Mouse (Mus musculus) midbrain, embryonic 10.5 days (tissue): ENCODE results near the gene 4833427G06Rik. TPM values are rescaled to one million over a fixed set of nuclear protein-coding genes. Genes with fewer than 3 reads are reported as not detected.
A peak's percentile ranks its signal among the peaks of the same experiment; 100 is the strongest.

ENCODE experiments used
- DNase-seq: peaks from one replicate; pipeline ENCODE4 v3.0.0-alpha.2; 2017; ENCODE audit warnings: low spot score
- H3K27ac ChIP-seq: fragments of 300-500 bp; sonication (generic); replicated peaks from 2 replicates; pipeline ENCODE4 v1.5.1; 2016; ENCODE audit warnings: mild to moderate bottlenecking
- H3K27me3 ChIP-seq: fragments of 300-500 bp; sonication (generic); 2 replicates; pipeline ENCODE4 v1.6.1; 2016; ENCODE audit warnings: low read depth, mild to moderate bottlenecking; ENCODE audit not compliant: poor library complexity, severe bottlenecking
- H3K36me3 ChIP-seq: fragments of 300-500 bp; sonication (generic); 2 replicates; pipeline ENCODE4 v1.6.1; 2016; ENCODE audit warnings: mild to moderate bottlenecking, moderate library complexity
- H3K4me1 ChIP-seq: fragments of 300-500 bp; sonication (generic); 2 replicates; pipeline ENCODE4 v1.6.1; 2016
- H3K4me3 ChIP-seq: fragments of 300-500 bp; sonication (generic); 2 replicates; pipeline ENCODE4 v1.5.1; 2016; ENCODE audit warnings: mild to moderate bottlenecking, moderate library complexity
- H3K9me3 ChIP-seq: fragments of 300-500 bp; sonication (generic); replicated peaks from 2 replicates; pipeline ENCODE4 v1.6.1; 2016; ENCODE audit warnings: mild to moderate bottlenecking
- whole genome bisulfite sequencing: fragments of 180-500 bp; shearing (Covaris S2); methylation state at CpG from one replicate; pipeline ENCODE4 v1.1.7; 2016; 5-methylcytosine and 5-hydroxymethylcytosine counted together
- polyA plus RNA-seq: library from polyadenylated mRNA; unstranded; fragments of >200 nt; fragmentation: Nextera tagmentation; extraction: Ambion mirVana; gene quantifications from 2 replicates; pipeline ENCODE4 v1.2.1, GENCODE M21; 2016

Gene 4833427G06Rik
- polyA plus RNA-seq, 1 experiment from 2014 or later, result not detected

GRCm38 (mm10) chr9:51103808-51104514 is 2.1 kb upstream of the 4833427G06Rik start:
- H3K4me3 ChIP-seq, result peak overlapping the region; percentile 75
- peaks cover 24% of the 10 kb centered on the region for H3K4me1 ChIP-seq
- H3K36me3 ChIP-seq, result no peaks in the 10 kb centered on the region
- H3K27me3 ChIP-seq, result peaks cover 42% of the 10 kb centered on the region
- peak overlapping the region; percentile 87 for H3K27ac ChIP-seq
- H3K9me3 ChIP-seq, result no peaks in the 10 kb centered on the region
- WGBS, result 12% methylated on average over 30 of the region's 30 CpGs
- DNase-seq, result peak; percentile 80

GRCm38 (mm10) chr9:51102963-51103807 is 1.3 kb upstream of the 4833427G06Rik start:
- Histone ChIP-seq H3K27me3 (peaks cover 42% of the 10 kb centered on the region), H3K9me3 (no peaks in the 10 kb centered on the region), H3K27ac (peak overlapping the region; percentile 87), H3K4me1 (peaks cover 24% of the 10 kb centered on the region), H3K4me3 (peak overlapping the region; percentile 75), H3K36me3 (no peaks in the 10 kb centered on the region)
- 1% methylated on average over 44 of the region's 44 CpGs for WGBS
- peak; percentile 71 for DNase-seq

GRCm38 (mm10) chr9:51096306-51096705 is 5.6 kb downstream of the 4833427G06Rik start:
- 60% methylated on average over 2 of the region's 2 CpGs for WGBS
- Histone ChIP-seq H3K4me3 (no peak overlapping the region), H3K4me1 (no peaks in the 10 kb centered on the region), H3K27me3 (peaks cover 11% of the 10 kb centered on the region), H3K9me3 (no peaks in the 10 kb centered on the region), H3K27ac (no peak overlapping the region), H3K36me3 (no peaks in the 10 kb centered on the region)
- no peak for DNase-seq

GRCm38 (mm10) chr9:51093697-51094096 is 8.2 kb downstream of the 4833427G06Rik start:
- H3K4me3 ChIP-seq, result no peak overlapping the region
- no peak overlapping the region for H3K27ac ChIP-seq
- H3K36me3 ChIP-seq, result no peaks in the 10 kb centered on the region
- no peaks in the 10 kb centered on the region for H3K9me3 ChIP-seq
- H3K4me1 ChIP-seq, result no peaks in the 10 kb centered on the region
- no peak for DNase-seq
- WGBS, result 77% methylated on average over 5 of the region's 5 CpGs
- H3K27me3 ChIP-seq, result no peaks in the 10 kb centered on the region

GRCm38 (mm10) chr9:51081614-51082013 is 20.3 kb downstream of the 4833427G06Rik start:
- no peak for DNase-seq
- H3K27ac ChIP-seq, result no peak overlapping the region
- H3K36me3 ChIP-seq, result no peaks in the 10 kb centered on the region
- H3K4me3 ChIP-seq, result no peak overlapping the region
- WGBS, result 86% methylated on average over 5 of the region's 5 CpGs
- peaks cover 8% of the 10 kb centered on the region for H3K4me1 ChIP-seq
- H3K27me3 ChIP-seq, result no peaks in the 10 kb centered on the region
- H3K9me3 ChIP-seq, result no peaks in the 10 kb centered on the region

GRCm38 (mm10) chr9:51076979-51077315 is 24.9 kb downstream of the 4833427G06Rik start, which contains the start of gene Layn:
Layn (minus strand) TSS chr9:51077094.
- DNase-seq, result peak; percentile 72
- Histone ChIP-seq H3K27ac (peak within 1 kb of the TSS; percentile 65), H3K9me3 (no peaks in the 10 kb centered on the region), H3K27me3 (peaks cover 11% of the 10 kb centered on the region; the same call in 1 of the 2 replicates), H3K36me3 (no peaks in the 10 kb centered on the region), H3K4me3 (peak within 1 kb of the TSS; percentile 60), H3K4me1 (peaks cover 20% of the 10 kb centered on the region)
- under 1% methylated on average over 14 of the region's 14 CpGs for WGBS

GRCm38 (mm10) chr9:51076300-51076978 is 25.4 kb downstream of the 4833427G06Rik start:
- H3K4me3 ChIP-seq, result peak overlapping the region; percentile 60
- H3K27ac ChIP-seq, result peak overlapping the region; percentile 65
- no peaks in the 10 kb centered on the region for H3K36me3 ChIP-seq
- peaks cover 11% of the 10 kb centered on the region; the same call in 1 of the 2 replicates for H3K27me3 ChIP-seq
- WGBS, result under 1% methylated on average over 17 of the region's 17 CpGs
- peak; percentile 35 for DNase-seq
- peaks cover 20% of the 10 kb centered on the region for H3K4me1 ChIP-seq
- H3K9me3 ChIP-seq, result no peaks in the 10 kb centered on the region

- Histone ChIP-seq H3K36me3 (no peaks in the 10 kb centered on the region), H3K27ac (peak overlapping the region; percentile 13; the same call in 1 of the 2 replicates), H3K4me1 (peaks cover 20% of the 10 kb centered on the region), H3K4me3 (peak overlapping the region; percentile 60), H3K27me3 (peaks cover 11% of the 10 kb centered on the region; the same call in 1 of the 2 replicates), H3K9me3 (no peaks in the 10 kb centered on the region)
- 22% methylated on average over 3 of the region's 3 CpGs for WGBS
- DNase-seq, result no peak
These were observed 26.1 kb downstream of the 4833427G06Rik start for GRCm38 (mm10) chr9:51075780-51076179.

- Histone ChIP-seq H3K4me3 (no peak overlapping the region), H3K4me1 (peaks cover 4% of the 10 kb centered on the region), H3K27me3 (peaks cover 11% of the 10 kb centered on the region; the same call in 1 of the 2 replicates), H3K9me3 (no peaks in the 10 kb centered on the region), H3K27ac (no peak overlapping the region), H3K36me3 (no peaks in the 10 kb centered on the region)
- no peak for DNase-seq
- WGBS, result 87% methylated on average over 4 of the region's 4 CpGs
These were observed 31.1 kb downstream of the 4833427G06Rik start for GRCm38 (mm10) chr9:51070801-51071200.

GRCm38 (mm10) chr9:51068202-51068601 is 33.7 kb downstream of the 4833427G06Rik start:
- no peak overlapping the region for H3K4me3 ChIP-seq
- no peaks in the 10 kb centered on the region for H3K9me3 ChIP-seq
- 88% methylated on average over 3 of the region's 3 CpGs for WGBS
- no peaks in the 10 kb centered on the region for H3K4me1 ChIP-seq
- H3K27ac ChIP-seq, result no peak overlapping the region
- no peaks in the 10 kb centered on the region for H3K36me3 ChIP-seq
- no peak for DNase-seq
- no peaks in the 10 kb centered on the region for H3K27me3 ChIP-seq

GRCm38 (mm10) chr9:51060601-51061000 is 41.3 kb downstream of the 4833427G06Rik start, which contains the start of gene Btg4:
Btg4 (plus strand) TSS chr9:51060901.
- Histone ChIP-seq H3K27ac (no peak within 1 kb of the TSS), H3K36me3 (no peaks in the 10 kb centered on the region), H3K4me3 (no peak within 1 kb of the TSS), H3K4me1 (no peaks in the 10 kb centered on the region), H3K9me3 (no peaks in the 10 kb centered on the region), H3K27me3 (no peaks in the 10 kb centered on the region)
- DNase-seq, result no peak
- 94% methylated on average over 2 of the region's 2 CpGs for WGBS

- WGBS, result 83% methylated on average over 4 of the region's 4 CpGs
These were observed 42.8 kb downstream of the 4833427G06Rik start for GRCm38 (mm10) chr9:51058951-51059521.

More at GRCm38 (mm10) chr9:51058951-51059521, 42.8 kb downstream of the 4833427G06Rik start:
- no peaks in the 10 kb centered on the region for H3K36me3 ChIP-seq
- no peak overlapping the region for H3K4me3 ChIP-seq
- no peak for DNase-seq
- H3K27me3 ChIP-seq, result no peaks in the 10 kb centered on the region
- H3K4me1 ChIP-seq, result no peaks in the 10 kb centered on the region
- H3K9me3 ChIP-seq, result no peaks in the 10 kb centered on the region
- H3K27ac ChIP-seq, result no peak overlapping the region
